In genomic region chr8:111865857-111866256, GRCm38 (mm10) we compare ENCODE assay signal across 20 mouse cellular contexts. TPM values are rescaled to one million over a fixed set of nuclear protein-coding genes. Genes with fewer than 3 reads are reported as not detected.
DNase-seq lines count a peak whose midpoint lies in the region; ATAC-seq and TF ChIP-seq lines count a peak whose summit lies in the region.
"Had no signal": no experiment of that assay in that cellular context is flagged by ENCODE, and none has a peak within 500 bp of the region (broad histone marks: within the 10 kb centered on the region; RNA-seq: fewer than 3 reads in every experiment).

No protein-coding gene starts in this region.

- H3K27me3 ChIP-seq in kidney, embryonic 16.5 days (ENCODE audit: insufficient read depth, low read length): no peaks in the 10 kb centered on the region
- H3K27me3 ChIP-seq in lung, embryonic 14.5 days (ENCODE audit: insufficient read depth, low read length): no peaks in the 10 kb centered on the region
- H3K27me3 ChIP-seq: embryonic facial prominence, embryonic 15.5 days had no signal

- H3K27ac ChIP-seq in kidney, embryonic 16.5 days (ENCODE audit: low read length): no peak overlapping the region
- no peak overlapping the region for H3K27ac ChIP-seq in lung, embryonic 14.5 days (ENCODE audit: low read depth)
- H3K27ac ChIP-seq: embryonic facial prominence, embryonic 15.5 days had no signal

- H3K9ac ChIP-seq in kidney, embryonic 16.5 days (replicated peaks; ENCODE audit: low read length): no peak overlapping the region
- H3K9ac ChIP-seq in lung, embryonic 14.5 days: no peak overlapping the region
- H3K9ac ChIP-seq: embryonic facial prominence, embryonic 15.5 days; liver, postnatal 0 days had no signal

- H3K4me2 ChIP-seq in kidney, embryonic 16.5 days (replicated peaks; ENCODE audit: low read depth, low read length): no peak overlapping the region
- H3K4me2 ChIP-seq in lung, embryonic 14.5 days: no peak overlapping the region
- H3K4me2 ChIP-seq: embryonic facial prominence, embryonic 15.5 days had no signal

- H3K9me3 ChIP-seq in kidney, embryonic 16.5 days (ENCODE audit: low read length): no peaks in the 10 kb centered on the region
- H3K9me3 ChIP-seq in lung, embryonic 14.5 days (ENCODE audit: low read depth, low read length): no peaks in the 10 kb centered on the region
- H3K9me3 ChIP-seq: embryonic facial prominence, embryonic 15.5 days had no signal

- H3K36me3 ChIP-seq in kidney, embryonic 16.5 days (ENCODE audit: insufficient read depth, low read length): peaks cover 4% of the 10 kb centered on the region; the same call in 1 of the 2 replicates
- peaks cover 16% of the 10 kb centered on the region; the same call in 1 of the 2 replicates for H3K36me3 ChIP-seq in lung, embryonic 14.5 days (ENCODE audit: insufficient read depth)

- TF ChIP-seq CTCF in lung, embryonic 14.5 days (IDR thresholded peaks at IDR 0.05; ENCODE audit: low read depth): no peak

- DNase-seq in kidney, postnatal 10 days: no peak
- DNase-seq in brain, adult 2 months (ENCODE audit: low read depth, low spot score): peak; percentile 64
- peak; percentile 62 for DNase-seq in lung, embryonic 14.5 days
- peak; percentile 16 to 36 for DNase-seq in lung, postnatal 4 days
- no peak for DNase-seq in urinary bladder, adult 2 months (ENCODE audit: low spot score)
- DNase-seq in frontal cortex, postnatal 14 days (ENCODE audit: low spot score in 2 of 2): no peak
- DNase-seq: adrenal gland, postnatal 14 days; cerebellum, adult 11 months; cerebellum, postnatal 14 days; gastrocnemius, postnatal 14 days; liver; liver, postnatal 0 days; right cerebral cortex, postnatal 14 days had no signal

- ATAC-seq in kidney, embryonic 16.5 days (ENCODE audit: low FRiP score, low TSS enrichment): 0 out of 2 replicates have a peak, but pooled peaks have one; percentile 65
- peak; percentile 56; the same call in 1 of the 2 replicates for ATAC-seq in lung, embryonic 14.5 days (ENCODE audit: insufficient read depth)
- ATAC-seq: activated CD4-positive, CD25-positive, alpha-beta regulatory T cell, adult 4 months; hindbrain, embryonic 16.5 days; liver, postnatal 0 days; midbrain, embryonic 16.5 days had no signal

- H3K4me1 ChIP-seq in kidney, embryonic 16.5 days (ENCODE audit: insufficient read depth, low read length): no peaks in the 10 kb centered on the region
- H3K4me1 ChIP-seq in lung, embryonic 14.5 days (ENCODE audit: insufficient read depth): no peaks in the 10 kb centered on the region
- H3K4me1 ChIP-seq: embryonic facial prominence, embryonic 15.5 days had no signal

- WGBS in kidney, embryonic 16.5 days: 71% methylated on average over 6 of the region's 6 CpGs
- WGBS in lung, embryonic 14.5 days: 68% methylated on average over 6 of the region's 6 CpGs

- no peak overlapping the region for H3K4me3 ChIP-seq in kidney, embryonic 16.5 days (ENCODE audit: low read length)
- no peak overlapping the region for H3K4me3 ChIP-seq in lung, embryonic 14.5 days (ENCODE audit: low read depth, low read length)
- H3K4me3 ChIP-seq: embryonic facial prominence, embryonic 15.5 days had no signal

RNA-seq across cellular contexts. Expression of gene Tmem170, which starts 10.7 kb away (rescaled TPM):
- polyA plus RNA-seq in kidney, embryonic 16.5 days (2015; fragmentation: Nextera tagmentation; extraction: Ambion mirVana): 10.6 and 13.7 TPM in 2 replicates
- 7.0 and 7.3 TPM in 2 replicates for polyA plus RNA-seq in lung, embryonic 14.5 days (2014; fragmentation: Nextera tagmentation; extraction: Ambion mirVana)
- polyA plus RNA-seq in urinary bladder, adult 2 months (2012; rRNA removed): 9.1 and 9.6 TPM in 2 replicates

RNA-seq across cellular contexts. Expression of gene Cfdp1, which starts 11.8 kb away (rescaled TPM):
- polyA plus RNA-seq in kidney, embryonic 16.5 days (2015; fragmentation: Nextera tagmentation; extraction: Ambion mirVana): 220 and 232 TPM in 2 replicates
- 195 and 200 TPM in 2 replicates for polyA plus RNA-seq in lung, embryonic 14.5 days (2014; fragmentation: Nextera tagmentation; extraction: Ambion mirVana)
- 58.5 and 65.5 TPM in 2 replicates for polyA plus RNA-seq in urinary bladder, adult 2 months (2012; rRNA removed)

RNA-seq across cellular contexts. Expression of gene Chst5, which starts 44.4 kb away (rescaled TPM):
- 1.3 and 1.9 TPM in 2 replicates for polyA plus RNA-seq in kidney, embryonic 16.5 days (2015; fragmentation: Nextera tagmentation; extraction: Ambion mirVana)
- 5.3 and 6.6 TPM in 2 replicates for polyA plus RNA-seq in lung, embryonic 14.5 days (2014; fragmentation: Nextera tagmentation; extraction: Ambion mirVana)
- 0.10 and 0.25 TPM in 2 replicates for polyA plus RNA-seq in urinary bladder, adult 2 months (2012; rRNA removed)
- polyA plus RNA-seq: activated CD4-positive, CD25-positive, alpha-beta regulatory T cell, adult 4 months; C2C12; liver, postnatal 0 days; spleen, adult 2 months had no signal

Comparison
In these comparisons a context has a peak if more than half of its experiments do, and no peak if none do; other contexts are left out.
1. DNase-seq: peak in brain, adult 2 months (single experiment), lung, embryonic 14.5 days (single experiment) and lung, postnatal 4 days (2 of 2); none in kidney, postnatal 10 days (single experiment), urinary bladder, adult 2 months (single experiment) and frontal cortex, postnatal 14 days (0 of 2).